Mouse (Mus musculus) layer of hippocampus, adult 8-10 months (tissue): ENCODE data around the gene Ciita. TPM values are rescaled to one million over a fixed set of nuclear protein-coding genes. Genes with fewer than 3 reads are reported as not detected.

ENCODE experiments used
- DNase-seq, 2 experiments: peaks; one replicate each; pipeline ENCODE4 v3.0.0; 2022; ENCODE audit warnings: low spot score in 2 of 2
- total RNA-seq, 4 experiments: library from RNA; stranded (reverse); gene quantifications; 2 replicates each; pipeline ENCODE4 v1.2.4; 2022

Gene Ciita
- total RNA-seq, result under 1 TPM; 0.18 to 0.67 (median 0.39) TPM

DNA sequence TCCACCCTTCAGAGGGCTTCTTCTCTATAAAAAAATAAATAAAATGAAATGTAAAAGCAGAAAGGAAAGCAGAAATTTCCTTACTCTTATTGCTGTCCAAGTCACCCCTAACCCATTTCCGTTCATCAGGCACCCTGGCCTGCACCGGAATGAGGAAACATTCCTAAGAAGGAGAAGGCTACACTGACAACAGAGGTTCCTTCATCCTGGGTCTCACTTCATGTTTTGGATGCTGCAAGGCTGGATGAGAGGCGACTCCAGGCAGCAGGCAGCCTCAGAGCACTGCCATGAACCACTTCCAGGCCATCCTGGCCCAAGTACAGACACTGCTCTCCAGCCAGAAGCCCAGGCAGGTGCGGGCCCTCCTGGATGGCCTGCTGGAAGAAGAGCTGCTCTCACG, at the start of gene Ciita:
Gene Ciita, plus strand, starts transcription at position 203 of the 400 bp plus-strand sequence.
- no peak for DNase-seq

DNA sequence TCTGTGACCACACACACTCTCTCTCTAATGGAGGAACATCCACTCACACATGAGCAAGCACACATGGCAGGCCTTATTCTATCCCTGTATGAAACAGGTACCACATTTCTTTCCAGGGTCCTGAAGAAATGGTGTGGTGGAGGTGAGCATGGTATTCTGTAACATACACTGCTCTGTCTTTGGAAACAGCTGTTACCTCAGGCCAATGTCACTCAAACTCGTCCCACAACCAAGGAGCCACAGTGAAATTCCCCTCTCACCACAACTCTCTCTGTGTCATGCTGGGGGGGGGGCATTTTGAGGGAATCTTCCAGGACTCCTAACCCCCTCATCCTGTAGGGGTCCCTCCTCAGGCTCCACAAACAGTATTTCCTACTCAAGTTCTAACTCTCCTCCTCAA, 47.9 kb upstream of the Ciita start:
- DNase-seq, result no peak

DNA sequence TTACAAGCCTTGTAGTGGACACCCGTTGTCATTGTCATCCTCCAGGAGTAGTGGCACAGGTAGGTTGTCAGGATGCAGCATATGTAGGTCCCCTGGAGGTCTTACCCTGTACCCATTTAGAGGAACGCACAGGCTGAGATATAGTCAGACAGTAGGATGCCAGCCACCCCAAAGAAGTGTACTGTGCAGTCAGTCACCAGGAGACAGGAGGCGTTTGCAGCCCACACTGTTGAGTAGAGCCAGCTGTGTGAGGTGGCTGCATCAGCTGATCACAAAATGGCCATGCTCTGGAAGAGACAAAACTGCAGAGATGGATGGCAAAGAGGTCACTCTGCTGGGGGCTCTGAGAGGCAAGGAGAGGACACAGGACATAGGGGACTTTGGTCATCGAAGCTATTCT, 47.5 kb upstream of the Ciita start:
- no peak for DNase-seq

DNA sequence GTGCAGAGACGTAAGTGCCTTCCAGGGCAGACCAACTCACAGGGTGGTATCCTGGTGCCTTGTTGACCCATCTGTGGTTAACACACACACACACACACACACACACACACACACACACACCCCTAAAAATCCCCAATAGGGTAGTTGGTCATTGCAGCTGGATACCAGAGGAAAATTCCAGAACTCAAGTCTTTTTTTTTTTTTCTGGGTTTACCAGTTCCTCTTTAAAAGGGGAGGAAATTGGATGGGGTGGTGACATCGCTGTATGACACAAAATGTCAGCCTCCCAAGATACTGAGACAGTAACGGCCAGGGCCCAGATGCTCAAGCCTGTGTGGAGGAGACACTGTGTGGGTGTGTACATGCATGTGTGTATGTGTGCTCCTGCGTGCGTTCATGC, 46.5 kb upstream of the Ciita start:
- DNase-seq, result no peak

DNA sequence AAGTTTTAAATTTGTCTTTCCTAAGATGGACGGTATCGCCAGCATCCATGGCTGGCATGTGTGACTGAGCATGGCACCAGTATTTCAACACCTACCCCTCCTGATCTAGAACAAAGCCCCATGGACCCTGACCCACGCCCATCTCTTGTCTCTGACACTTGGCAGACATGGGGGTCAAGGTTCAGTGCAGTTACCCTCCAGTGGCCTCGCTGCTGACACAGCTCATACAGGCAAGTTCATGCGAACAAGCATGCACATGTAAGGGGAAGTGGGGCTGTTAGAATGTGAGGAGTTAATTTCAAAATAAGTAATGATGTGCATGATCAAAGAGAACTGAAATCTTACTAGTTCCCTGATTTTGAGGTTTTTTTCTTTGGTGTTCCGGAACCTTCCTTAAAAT, 43.7 kb upstream of the Ciita start:
- DNase-seq, result no peak

DNA sequence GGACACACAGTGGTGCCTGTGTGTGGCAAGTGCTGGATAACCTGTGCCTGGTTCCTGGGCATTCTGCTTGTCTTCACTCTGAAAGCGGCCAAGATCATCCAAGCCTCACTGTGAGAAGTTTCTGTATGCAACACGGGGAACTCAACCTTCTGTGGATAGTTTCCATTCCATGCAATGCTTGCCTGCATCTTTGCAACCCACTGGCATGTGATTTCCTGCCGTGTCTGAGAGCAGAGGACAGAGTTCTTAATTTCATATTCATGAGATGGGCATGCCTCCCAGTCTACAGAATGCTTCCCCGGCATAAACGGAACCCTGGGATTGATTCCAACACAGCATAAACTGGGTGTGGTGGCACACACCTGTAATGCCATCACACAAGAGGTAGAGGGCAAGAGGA, 41.8 kb upstream of the Ciita start:
- no peak for DNase-seq

DNA sequence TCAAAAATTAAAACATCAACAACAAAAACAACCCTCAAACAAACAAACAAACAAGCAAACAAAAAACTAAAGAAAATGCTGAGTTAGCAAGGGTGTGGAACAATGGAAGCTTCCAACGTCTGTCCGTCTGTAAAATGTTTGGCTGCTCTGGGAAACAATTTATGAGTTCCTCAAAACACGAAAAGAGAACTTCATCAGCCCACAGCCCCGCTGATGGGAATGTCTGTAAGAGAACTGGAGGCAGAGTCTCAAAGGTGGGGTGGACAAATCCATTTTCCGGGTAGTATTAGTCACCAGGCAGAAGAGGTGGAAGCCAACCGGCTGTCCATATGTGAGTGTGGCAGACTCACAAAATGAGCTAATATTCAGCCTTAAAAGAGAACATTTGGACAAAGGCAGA, 38.5 kb upstream of the Ciita start:
- no peak for DNase-seq

DNA sequence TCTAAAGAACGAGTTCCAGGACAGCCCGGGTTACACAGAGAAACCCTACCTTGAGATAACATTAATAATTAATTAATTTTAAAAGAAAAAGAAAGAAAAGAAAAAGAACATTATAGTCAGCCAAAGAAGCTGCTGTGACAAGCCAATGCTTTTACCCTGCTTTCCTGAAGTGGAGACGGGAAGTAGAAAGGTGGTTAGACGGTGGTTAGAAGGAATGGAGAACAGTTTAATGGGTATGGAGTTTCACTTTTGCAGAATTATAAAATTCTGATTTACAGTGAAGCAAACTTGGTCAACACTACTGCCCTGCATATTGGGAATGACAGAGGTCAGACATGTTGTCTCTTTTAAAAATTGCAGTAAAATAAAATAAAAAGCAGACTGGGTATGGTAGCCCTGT, 38.1 kb upstream of the Ciita start:
- no peak for DNase-seq

DNA sequence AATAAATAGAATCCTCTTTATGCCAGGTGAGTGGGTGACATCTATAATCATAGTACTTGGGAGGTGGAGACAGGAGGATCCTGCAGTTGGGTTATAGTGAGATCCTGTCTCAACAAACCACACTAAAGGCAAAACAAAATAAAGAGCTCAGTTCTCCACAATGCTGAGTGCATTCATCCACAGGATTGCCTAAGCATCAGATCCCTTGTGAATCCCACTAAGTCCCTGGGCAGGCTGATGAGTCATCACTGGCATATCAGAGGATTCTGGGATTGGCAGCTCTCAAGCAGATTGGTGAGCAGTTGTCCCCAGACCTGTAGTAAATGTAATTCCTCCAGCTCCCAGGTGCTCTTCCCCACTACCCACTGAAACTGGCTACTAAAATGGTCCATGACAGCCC, 36.1 kb upstream of the Ciita start:
- DNase-seq, result no peak

DNA sequence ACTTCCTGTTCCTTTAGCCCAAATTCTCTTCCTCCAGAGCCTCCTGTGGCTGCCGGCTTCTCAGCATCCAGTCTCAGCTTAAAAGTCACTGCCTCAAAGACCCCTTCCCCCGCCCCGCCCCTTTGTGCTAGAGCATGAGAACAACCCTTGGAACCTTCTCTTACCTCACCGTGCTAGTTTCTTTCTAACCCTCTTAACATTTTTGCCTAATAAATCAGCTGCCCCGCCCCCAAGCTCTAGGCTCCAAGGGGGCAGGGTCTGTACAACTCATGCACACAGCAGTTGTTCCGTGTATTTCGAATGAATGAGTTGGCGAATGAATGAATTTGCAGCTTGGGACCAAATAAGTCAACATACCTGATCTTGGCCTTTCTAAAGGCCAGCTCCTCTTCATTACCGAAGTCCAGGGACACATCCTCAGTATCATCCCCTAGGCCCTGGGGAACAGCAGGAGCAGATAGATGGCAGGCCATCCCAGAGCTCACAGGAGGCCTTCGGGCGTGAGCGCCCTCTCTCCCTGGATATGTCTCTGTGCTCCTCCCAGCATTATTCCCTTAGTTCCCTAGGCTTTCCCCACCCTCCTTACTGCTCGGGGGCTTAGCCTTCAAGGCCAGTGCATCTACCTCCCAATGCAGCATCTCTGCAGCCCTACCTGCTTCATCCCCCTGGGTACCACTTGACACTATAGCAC, 33.1 kb upstream of the Ciita start:
- no peak for DNase-seq

DNA sequence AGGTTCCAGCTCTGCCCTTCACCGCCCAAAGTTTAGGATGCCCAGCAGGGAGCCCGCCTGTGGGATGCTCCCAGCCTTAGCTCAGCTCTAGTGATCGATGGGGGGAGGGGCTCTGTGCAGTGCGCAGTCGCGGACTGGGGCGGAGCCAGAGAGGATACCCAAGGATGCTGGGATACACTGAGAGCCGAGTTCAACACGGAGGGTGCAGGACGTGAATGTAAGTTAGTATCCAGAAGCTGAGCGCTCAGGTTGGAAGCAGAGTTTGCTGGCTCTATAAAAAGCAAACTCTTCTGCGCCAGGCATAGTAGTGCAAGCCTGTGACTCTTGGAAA, 32.6 kb upstream of the Ciita start, which contains the start of gene Tvp23a:
Gene Tvp23a, minus strand, starts transcription at position 99 of the 331 bp plus-strand sequence.
- peak; percentile 85 to 87 for DNase-seq

DNA sequence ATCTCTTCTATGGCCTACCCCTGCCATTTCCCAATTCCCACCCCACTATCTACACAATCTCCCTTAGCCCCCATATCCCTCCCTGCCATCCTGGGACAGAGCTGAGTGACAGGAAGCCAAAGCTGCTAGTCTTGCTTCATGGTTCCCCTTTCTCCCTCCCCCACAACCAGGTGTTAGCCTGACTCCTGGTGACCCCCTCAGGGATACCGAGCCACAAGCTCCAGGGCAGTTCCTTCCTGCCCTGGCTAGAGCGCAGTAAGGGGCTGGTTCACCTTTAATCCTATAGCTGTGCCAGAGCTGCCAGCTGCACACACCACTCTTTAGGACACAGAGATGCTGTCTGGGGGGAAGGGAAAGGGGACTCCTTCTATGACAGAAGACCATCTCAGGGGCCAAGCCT, 32.1 kb upstream of the Ciita start:
- no peak for DNase-seq

DNA sequence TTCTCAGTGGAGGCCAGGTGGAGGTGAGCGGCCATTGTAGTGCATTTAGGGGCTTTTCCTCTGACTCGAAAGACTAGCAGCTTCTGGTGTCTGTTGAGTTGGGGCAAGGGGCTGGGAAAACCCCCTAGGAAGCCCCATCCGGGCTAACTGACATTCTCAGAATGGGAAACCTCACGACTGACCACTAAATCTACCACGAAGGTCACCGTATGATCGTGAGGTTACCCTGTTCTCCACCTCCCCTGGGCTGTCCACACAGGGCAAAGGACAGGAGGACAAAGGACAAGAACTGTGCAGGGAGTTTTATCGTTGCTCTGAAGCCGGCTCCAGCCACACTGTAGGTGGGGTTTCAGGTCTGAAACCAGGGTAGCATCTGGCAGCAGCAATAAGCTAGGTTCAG, 30.9 kb upstream of the Ciita start:
- no peak for DNase-seq

DNA sequence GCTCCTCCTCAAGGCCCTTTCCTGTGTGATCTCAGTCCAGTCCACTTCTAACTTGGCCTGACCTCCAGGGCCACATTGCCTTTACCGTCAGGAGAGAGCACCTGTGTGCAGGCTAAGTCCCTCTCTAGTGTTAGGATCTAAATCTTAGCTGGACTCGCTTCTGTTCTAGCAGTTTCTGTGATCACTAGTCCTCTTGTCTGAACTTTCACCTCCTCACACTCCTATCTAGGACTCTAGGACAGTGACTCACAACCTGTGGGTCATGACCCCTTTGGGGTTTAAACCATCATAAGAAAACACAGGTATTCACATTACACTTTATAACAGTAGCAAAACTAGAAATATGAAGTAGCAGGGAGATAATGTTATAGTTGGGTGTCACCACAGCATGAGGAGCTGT, 28.0 kb upstream of the Ciita start:
- no peak for DNase-seq

DNA sequence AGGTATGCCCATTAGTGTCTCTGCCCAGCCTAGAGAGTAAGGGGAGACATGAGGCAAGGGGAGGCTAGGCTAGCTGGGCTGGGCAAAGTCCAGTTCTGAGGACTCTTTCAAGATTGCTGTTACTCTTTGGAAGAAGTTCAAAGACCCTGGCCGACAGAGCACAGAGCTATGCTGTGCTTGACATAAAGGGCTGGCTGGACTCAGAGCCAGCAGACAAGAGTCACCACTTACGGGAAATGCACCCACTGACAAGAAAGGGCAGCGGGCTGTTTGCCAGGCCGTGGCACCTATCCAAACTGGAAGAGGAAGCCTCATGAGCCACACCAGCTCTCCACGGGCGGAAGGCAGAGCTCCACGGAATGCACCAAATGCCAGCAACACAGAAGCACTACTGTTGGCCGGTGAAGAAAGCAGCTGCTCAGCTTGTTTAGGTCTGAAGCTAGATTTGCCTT, 27.4 kb upstream of the Ciita start:
- peak; percentile 55 to 69 for DNase-seq

DNA sequence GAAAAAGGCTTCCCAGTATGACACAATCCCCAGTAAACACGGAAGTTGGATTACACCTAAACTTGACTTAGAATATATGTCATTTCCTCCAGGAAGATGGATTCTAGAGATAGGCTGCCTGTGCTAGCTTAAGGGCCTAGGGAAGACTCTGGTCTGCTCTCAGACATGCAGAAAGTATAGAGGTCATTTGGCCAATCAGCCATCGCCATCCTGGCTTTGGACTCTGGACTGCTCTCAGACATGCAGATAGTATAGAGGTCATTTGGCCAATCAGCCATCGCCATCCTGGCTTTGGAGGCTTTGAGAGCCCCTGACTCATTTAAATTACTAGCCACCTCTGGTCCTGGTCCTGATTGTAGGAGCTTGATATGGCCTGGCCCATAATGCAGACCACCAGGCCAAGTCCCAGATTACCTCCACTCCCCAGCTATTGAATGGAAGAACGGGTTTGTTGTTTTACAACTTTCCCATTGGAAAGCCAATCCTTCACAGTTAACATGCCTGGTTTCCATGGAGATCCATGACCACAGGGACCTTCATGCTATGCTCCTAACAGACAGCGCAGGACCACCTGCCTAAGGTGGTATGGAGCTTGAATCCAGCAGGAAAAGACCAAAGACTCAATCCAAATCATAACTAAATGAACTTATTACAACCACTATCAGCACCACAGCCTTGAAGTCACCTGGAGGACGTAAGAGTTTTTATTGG, 25.8 kb upstream of the Ciita start:
- no peak for DNase-seq

DNA sequence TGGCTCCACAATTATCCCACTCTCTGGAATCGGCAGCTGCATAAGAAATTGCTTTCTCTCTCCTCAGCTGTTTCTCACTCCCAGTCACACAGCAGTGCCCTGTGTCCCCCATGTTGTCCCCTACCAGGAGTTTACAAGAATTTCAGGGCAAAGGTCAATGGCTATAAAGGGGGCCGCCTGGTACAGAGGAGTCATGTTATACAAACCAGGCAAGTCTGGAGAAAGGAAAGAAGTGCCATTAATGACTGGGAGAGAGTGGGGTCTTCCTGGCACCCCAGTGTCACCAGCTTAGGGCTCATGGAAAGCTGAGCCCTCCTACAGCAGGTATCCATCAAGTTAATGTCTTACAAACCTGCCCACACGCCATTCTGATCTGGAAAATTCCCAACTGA, 25.3 kb upstream of the Ciita start:
- no peak for DNase-seq

DNA sequence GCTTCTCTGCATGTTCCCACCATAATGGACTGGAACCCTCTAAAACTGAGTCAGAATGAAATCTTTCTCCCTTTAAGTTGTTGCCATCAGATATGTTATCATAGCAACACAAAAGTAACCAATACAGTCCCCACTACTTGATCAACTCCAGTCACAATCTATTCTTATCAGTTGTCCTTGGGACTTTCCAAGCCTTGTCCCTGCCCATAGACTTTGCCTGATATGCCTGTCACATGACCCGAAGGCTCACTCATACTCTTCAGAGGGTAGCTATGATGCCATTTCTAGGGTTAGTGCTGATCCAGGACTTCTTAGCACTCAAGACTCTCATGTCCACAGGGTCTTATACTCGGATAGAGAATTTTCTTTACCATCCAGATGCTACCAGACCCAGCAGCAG, 19.7 kb upstream of the Ciita start:
- DNase-seq, result no peak

DNA sequence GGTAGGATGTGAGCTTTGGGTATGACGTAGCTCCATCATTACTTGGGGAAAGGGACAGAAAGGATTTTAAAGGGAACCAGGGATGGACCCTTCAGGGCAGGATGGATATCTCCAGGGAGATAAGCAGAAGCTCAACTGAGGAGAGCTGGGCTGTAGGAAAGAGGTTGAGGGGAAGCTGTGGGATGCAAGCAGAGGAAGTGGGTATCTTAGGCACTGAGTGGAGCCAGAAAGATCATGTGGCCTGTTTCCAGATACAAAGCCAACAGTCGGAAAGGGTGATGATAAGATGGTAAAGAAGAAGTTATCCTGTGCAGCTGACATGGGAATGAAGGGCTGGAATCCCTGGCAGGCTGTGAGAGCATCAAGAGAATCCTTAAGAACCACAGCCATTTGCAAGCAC, 18.7 kb upstream of the Ciita start:
- DNase-seq, result no peak

DNA sequence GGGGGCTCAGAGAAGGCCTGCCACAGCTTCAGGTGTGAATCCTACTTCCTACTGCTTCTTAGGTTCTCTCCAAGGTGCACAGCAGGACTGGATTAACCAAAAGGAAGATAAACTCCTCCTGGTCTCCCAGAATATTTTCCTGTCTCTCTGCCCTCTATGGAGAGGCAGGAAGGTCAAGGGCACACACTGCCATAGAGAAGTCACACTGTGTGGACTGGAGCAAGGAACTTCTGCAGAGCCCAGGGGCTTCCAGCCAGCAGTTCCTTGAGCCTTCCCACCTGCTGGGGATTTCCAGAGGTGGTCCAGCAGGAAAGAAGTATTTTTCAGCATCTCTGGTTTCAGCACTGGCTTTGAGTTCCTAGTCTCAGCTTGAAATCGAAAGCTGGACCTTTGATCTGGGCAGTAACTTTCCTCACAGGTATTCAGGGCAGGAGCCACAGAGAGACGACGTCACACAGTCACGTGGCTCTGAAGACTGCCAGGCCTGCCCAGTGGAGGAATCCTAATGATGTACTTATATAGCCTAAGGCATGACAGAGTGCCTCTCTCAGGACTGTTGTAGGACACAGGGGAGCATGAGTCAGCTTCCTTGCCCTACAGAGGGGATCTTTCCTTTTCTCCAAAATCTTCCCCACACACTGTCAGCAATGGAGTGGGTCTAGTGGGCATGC, 14.7 kb upstream of the Ciita start:
- DNase-seq, result no peak

DNA sequence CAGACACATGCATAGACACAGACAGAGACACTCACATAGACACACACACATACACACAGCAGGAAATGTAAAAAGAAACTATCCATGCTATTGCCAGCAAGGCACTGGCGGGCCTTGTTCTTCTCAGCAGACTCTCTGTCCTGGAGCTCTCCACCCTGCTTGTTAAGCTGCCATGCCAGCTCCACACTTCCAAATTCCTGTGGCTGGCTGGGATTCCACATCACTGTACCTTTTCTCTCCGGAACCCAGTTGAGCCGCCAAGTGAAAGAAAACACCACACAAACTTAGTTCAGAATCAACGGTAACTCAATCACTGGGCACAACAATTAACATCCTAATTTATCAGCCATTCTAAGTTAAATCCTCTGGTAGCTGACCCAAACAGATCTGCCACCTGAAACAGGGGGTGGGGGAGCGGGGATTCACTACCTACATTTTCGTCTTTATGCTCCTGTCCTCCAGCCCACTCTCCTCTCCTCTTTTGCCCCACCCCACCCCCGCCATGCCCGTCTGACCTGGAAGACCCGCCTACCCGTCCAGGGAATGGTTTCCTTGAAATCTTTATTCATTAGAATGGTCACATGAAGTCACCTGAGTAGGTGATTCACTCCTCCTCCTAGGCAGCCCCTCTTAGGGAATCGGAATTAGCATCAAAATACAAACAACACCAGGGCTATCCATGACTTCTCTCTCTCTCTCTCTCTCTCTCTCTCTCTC, 12.3 kb upstream of the Ciita start:
- no peak for DNase-seq

DNA sequence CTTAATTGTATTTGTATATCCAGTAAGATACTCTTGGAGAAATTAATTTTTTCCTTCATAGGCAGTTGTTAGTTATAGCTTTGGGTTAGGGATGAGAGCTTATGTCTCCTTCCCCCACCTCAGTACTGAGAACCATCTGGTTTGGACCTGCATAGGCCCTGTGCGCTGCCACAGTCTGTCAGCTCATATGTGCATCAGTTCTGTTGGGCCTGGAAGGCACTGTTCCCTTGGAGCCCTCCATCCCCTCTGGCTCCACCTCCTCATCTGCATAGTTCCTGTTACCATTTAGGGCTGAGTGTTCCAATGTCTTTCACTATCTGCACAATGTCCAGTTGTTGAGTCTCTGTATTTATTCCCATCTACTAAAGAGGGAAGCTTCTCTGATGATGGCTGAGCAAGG, 11.7 kb upstream of the Ciita start:
- DNase-seq, result peak; percentile 72 to 73
